Mouse (Mus musculus) right cerebral cortex, postnatal 36 days (tissue): ENCODE results near the gene Pex14.

Experiments
- DNase-seq, 2 experiments: peaks; one replicate each; pipeline ENCODE4 v3.0.0; 2022; ENCODE audit warnings: low spot score in 2 of 2, mixed read lengths in 1 of 2

The Pex14 gene

GRCm38 (mm10) chr4:148985541-148986476 lies 113.9 kb downstream of the Pex14 start:
- peak in 1 of 2 experiments; percentile 10 for DNase-seq

- no peak for DNase-seq
These were observed 114.8 kb downstream of the Pex14 start for GRCm38 (mm10) chr4:148984701-148985540.

DNA sequence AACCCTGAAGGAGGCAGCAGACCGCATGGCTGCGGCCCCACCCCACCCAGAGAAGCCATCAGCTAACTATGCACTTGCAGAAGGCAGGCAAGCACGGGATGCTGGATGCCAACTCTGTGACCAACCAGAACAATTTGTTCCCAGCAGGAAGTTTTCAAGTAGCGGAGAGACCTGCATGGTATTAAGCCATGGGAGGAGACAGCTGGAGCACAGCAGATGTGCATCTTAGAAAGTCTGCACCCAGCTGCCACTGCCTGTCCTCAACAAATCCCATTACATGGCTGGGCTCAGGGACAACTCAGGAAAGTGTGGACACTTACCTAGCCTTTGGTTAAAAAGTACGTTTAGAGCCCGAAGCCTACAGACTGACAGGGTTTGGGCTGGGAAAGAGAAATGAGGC lies 117.4 kb downstream of the Pex14 start:
- no peak for DNase-seq

GRCm38 (mm10) chr4:148979837-148980236 lies 119.8 kb downstream of the Pex14 start:
- DNase-seq: no peak

DNA sequence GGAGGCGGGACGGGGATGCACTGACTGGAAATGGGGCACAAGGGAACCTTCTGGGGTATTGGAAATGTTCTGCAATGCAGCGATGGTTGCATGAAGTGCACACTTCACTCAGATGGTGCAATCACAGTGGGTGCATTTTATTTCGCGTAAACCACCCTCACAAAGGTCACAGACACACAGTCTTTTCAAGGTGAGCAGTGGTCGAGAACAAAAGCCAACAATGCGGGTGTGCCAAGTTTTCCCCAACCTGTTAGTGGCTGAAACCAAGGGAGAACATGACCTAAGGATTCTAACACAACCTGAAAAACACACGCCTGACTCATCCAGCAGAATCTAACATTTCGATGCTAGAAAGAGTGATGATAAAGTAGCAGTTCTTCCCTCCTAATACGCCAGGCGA lies 120.8 kb downstream of the Pex14 start:
- DNase-seq: no peak

GRCm38 (mm10) chr4:148978221-148978855 lies 121.3 kb downstream of the Pex14 start:
- DNase-seq: no peak

DNA sequence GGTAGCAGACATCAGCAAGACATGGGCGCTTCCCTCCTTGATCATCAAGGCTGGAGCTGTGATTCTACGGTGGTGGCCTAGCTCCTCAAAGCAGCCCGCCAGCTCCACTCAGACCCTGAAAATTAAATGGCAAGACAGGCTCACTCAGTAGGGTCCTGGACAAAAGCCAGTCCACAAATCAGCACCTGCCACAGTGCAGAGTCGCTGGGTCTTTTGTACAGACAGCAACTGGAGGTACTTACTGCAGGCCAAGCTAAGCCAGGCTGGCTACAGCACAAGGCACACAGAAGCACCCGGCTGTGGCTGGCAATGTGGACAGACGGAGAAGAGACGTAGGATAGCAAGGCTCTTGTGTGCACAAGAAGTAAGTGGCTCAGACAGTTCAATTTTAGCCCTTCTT lies 124.8 kb downstream of the Pex14 start:
- DNase-seq: no peak

GRCm38 (mm10) chr4:148973387-148973786 lies 126.3 kb downstream of the Pex14 start:
- no peak for DNase-seq

DNA sequence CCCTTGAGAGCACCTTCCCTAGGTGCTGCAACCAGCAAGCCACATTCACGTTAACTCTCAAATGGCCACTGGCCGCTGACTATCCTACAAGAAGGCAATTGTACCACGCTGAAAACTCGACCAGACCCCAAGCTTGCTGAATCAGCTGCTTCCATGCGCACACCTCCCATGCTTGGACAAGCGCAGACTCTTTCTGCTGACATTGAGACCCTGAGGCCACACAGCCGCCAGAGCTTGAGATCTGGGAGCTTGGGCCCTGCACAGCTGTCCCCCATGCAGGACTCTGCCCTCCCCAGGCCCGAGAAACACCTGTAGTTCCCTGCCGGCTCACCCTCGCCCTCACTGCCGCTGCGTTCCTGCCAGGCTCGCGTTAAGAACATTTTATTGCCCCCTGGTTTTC lies 127.0 kb downstream of the Pex14 start:
- no peak for DNase-seq

GRCm38 (mm10) chr4:148971613-148972242 lies 127.9 kb downstream of the Pex14 start:
- no peak for DNase-seq

GRCm38 (mm10) chr4:148970742-148971141 lies 128.9 kb downstream of the Pex14 start:
- no peak for DNase-seq

DNA sequence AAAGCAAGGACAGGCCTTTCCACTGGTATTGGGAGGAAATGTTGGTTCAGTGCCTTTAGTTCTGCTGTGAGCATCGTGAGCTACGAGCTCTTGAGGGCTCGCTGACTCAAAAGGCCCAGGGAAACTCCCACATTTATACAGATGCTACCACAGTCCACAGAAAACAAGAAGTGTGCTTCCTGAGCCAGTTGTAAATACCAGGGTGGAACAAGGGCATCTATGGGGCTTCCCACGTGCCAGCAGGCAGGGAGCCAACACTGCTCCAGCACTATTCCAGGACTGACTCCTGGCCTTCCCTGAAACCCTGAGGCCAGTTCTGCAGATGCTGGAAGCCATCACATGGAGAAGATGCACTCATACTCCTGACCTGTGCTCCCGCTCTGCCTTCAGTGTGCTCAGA lies 130.1 kb downstream of the Pex14 start:
- no peak for DNase-seq

- no peak for DNase-seq
These were observed 130.8 kb downstream of the Pex14 start for GRCm38 (mm10) chr4:148968859-148969258.

DNA sequence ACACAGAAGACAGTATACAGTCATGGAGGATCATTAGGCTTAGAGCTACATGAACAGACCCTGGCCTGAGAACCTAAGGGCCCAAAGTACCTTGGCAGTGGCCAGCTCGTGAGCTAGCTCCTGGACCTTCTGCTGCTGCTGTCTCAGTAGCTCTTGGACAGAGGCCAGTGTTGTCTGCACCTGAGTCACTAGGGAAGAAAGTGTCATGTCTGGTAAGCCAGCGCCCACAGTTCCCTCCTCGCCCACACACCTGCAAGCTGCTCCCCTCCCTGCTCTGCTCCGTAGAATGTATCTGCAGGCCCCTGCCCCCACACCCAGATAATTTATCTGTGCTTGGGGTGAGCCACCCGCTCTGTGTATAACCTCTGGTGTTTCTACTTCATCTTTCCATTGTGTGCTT lies 133.5 kb downstream of the Pex14 start:
- DNase-seq: peak; percentile 57 to 61

DNA sequence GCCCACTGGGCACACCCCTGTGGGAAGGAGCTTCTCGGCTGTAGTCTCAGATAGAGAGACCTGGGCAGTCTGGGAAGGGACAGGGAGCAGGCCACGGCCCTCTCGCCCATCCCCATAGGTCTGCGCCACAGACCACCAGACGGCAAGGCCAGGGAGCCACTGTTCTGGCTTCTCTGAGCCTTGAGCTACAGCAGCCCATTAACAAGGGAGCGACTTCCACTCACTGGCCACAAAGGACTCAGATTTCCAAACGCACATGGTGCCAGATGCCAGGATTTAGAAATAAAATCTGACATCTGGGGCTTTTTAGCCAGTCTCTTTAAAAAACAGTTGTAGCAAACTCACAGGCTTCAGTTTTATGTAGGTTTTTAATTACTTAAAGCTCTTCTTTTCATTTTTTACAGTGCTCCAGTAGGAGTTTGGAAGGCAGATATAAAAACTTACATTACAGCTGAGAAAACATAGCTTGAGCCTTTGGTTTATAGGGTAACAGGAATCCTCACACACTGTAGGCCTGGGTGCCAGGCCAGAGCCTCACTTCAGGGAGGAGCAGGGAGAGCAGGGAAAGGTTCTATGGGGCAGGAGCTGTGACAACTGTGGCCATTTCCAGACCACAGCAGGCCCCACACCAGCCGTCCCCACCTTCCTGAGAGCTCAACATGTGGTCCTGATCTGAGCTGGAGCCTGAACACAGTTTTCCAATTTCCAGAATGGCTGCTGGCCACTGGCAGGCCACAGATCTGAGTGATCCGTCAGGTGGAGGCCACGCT lies 134.9 kb downstream of the Pex14 start:
- no peak for DNase-seq

GRCm38 (mm10) chr4:148962096-148962495 lies 137.6 kb downstream of the Pex14 start:
- no peak for DNase-seq

- DNase-seq: no peak
These were observed 138.6 kb downstream of the Pex14 start for GRCm38 (mm10) chr4:148961081-148961480.

GRCm38 (mm10) chr4:148960011-148960410 lies 139.7 kb downstream of the Pex14 start:
- DNase-seq: no peak

- no peak for DNase-seq
These were observed 144.4 kb downstream of the Pex14 start for GRCm38 (mm10) chr4:148955131-148955813.
